Mouse (Mus musculus) bone marrow, adult 2 months (tissue): ENCODE data around the gene P2rx2. TPM values are rescaled to one million over a fixed set of nuclear protein-coding genes. Genes with fewer than 3 reads are reported as not detected.

Experiments used
- H3K27ac ChIP-seq: fragments of 200-500 bp; 2 replicates; pipeline ENCODE4 v1.5.1; 2012; ENCODE audit warnings: low read depth, mild to moderate bottlenecking, control low read depth, inconsistent platforms, low read length; ENCODE audit not compliant: control insufficient read depth, poor library complexity, insufficient read depth
- H3K4me1 ChIP-seq: fragments of 200-500 bp; 2 replicates; pipeline ENCODE4 v1.6.1; 2011; ENCODE audit warnings: low read length; ENCODE audit not compliant: control insufficient read depth, insufficient read depth
- H3K4me3 ChIP-seq: fragments of 200-500 bp; replicated peaks from 2 replicates; pipeline ENCODE3; 2011; ENCODE audit warnings: mild to moderate bottlenecking, low read depth, low read length, control low read depth; ENCODE audit not compliant: control insufficient read depth
- CTCF ChIP-seq: fragments of 200-500 bp; IDR thresholded peaks from 2 replicates; pipeline ENCODE4 v1.5.1; 2011; ENCODE audit warnings: low read length, control low read depth; ENCODE audit not compliant: control insufficient read depth, insufficient read depth
- POLR2A ChIP-seq: fragments of 200-500 bp; IDR thresholded peaks from 2 replicates; pipeline ENCODE4 v1.6.1; 2011; ENCODE audit warnings: low read depth, mild to moderate bottlenecking, control low read depth, low read length, borderline replicate concordance; ENCODE audit not compliant: control insufficient read depth
- WGBS: fragments of 180-500 bp; shearing (Covaris S2); methylation state at CpG from one replicate; pipeline ENCODE4 v1.1.7; 2018; 5-methylcytosine and 5-hydroxymethylcytosine counted together
- polyA plus RNA-seq: library from polyadenylated mRNA; stranded (reverse); fragments of >200 nt; gene quantifications from 2 replicates; pipeline ENCODE4 v1.2.4, GENCODE M21; 2011; ENCODE audit warnings: low replicate concordance; ENCODE audit not compliant: missing spikeins, insufficient read depth, insufficient read length

Gene P2rx2
- polyA plus RNA-seq: 1.0 and 1.3 TPM in 2 replicates

- H3K27ac ChIP-seq: no peak within 1 kb of the TSS
- 5% methylated on average over 43 of the region's 43 CpGs for WGBS
- no peaks in the 10 kb centered on the region; the same call in 1 of the 2 replicates for H3K4me1 ChIP-seq
- TF ChIP-seq CTCF: no peak
- TF ChIP-seq POLR2A: no peak
- no peak within 1 kb of the TSS for H3K4me3 ChIP-seq
Measured at GRCm38 (mm10) chr5:110342648-110343284, at the start of gene P2rx2. TSS of gene P2rx2 (minus strand) at chr5:110343212.

DNA sequence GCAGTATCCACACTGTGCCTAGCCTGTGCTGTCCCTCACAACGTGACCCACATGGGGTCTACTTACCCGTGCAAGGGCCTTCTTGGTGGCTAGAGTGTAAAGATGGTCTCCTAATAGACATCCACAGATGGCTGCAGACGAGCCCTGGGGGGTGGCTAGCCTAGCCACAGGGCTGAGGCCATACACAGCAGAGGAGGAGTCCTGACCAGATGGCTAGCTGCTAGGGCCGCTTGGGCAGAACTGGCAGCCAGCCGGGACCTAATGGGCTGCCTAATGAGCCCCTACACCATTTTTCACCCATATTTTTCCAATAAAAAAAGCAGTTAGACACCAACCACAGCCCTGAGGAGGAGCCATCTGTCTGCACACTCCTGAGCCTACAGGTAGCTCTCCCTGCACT is 49.7 kb upstream of the P2rx2 start:
- TF ChIP-seq POLR2A (no peak), CTCF (no peak)
- 83% methylated on average over 5 of the region's 5 CpGs for WGBS
- Histone ChIP-seq H3K4me3 (no peak overlapping the region), H3K27ac (no peak overlapping the region), H3K4me1 (no peaks in the 10 kb centered on the region)

DNA sequence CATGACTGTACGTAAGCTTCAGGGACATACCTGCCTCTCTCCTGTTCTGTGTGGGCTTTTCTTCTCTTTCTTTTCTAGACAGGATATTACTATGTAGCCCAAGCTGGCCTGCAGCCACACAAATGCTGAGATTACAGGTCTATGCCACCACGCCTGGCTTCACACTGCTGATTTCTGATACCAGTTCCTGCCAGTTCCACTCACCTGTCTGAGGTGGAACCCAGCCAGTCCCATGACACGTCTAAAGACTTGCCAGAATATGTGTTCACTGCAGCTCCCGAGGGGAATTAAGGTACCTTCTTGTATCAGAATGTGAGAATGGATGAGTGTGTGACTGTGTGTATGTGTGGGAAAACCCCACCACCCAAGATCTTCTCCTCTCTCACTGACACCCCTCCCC is 47.6 kb upstream of the P2rx2 start:
- Histone ChIP-seq H3K4me3 (no peak overlapping the region), H3K27ac (no peak overlapping the region), H3K4me1 (no peaks in the 10 kb centered on the region)
- 59% methylated on average over 4 of the region's 4 CpGs for WGBS
- no peak for TF ChIP-seq POLR2A

- no peaks in the 10 kb centered on the region for H3K4me1 ChIP-seq
Measured at GRCm38 (mm10) chr5:110387332-110387731, 44.3 kb upstream of the P2rx2 start.

DNA sequence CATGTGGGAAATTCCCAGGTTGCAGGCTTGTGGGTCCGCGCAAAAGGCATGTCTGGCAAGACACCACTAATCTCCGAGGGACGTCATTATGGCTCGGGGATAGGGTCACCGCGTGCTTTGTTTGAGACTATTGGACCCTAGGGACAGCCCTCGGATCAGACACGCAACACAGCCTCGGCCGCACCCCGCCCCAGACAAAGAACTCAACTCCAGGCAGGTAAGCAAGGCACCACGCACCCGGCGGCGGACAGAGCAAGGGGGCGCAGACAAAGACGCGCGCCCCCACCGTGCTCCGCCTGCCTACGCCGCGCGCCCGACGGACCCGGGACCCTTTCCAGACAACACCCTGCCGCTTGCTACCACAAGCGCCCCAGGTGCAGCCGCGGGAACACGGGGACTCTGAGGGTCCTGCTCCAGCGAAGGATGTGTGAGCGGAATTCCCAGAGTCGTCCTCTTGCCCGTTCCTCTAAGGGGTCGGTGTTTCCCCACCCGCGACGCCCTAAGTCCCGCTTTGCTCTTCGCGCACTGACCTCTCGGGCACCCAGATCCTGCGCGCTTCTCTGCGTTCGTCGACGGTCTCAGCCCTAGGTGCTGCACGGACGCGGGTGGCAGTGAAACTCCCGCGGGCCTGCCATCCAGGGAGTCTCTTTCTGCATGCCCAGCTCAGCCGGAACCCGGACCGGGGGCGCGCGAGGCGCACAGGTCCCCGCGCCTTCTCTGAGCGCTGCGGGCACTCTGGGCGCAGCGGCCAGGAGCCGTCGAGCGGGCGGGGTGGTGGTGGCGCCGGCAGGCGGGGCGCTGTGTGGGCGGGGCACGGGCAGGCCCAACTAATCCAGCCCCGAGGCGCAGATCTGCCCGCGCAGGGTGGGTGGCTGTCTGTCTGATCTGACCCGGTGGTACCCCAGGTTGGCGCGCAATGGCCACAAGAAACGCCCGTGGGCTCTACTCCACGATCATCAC is 43.6 kb upstream of the P2rx2 start:
- no peak for TF ChIP-seq CTCF
- no peak for TF ChIP-seq POLR2A
- peak overlapping the region; percentile 33 for H3K4me3 ChIP-seq
- H3K27ac ChIP-seq: no peak overlapping the region; the same call in 1 of the 2 replicates
- no peaks in the 10 kb centered on the region for H3K4me1 ChIP-seq
- WGBS: 7% methylated on average over 90 of the region's 90 CpGs

More at GRCm38 (mm10) chr5:110387332-110387731, 44.3 kb upstream of the P2rx2 start:
- TF ChIP-seq POLR2A (no peak), CTCF (no peak)
- Histone ChIP-seq H3K4me3 (no peak overlapping the region), H3K27ac (no peak overlapping the region)
- 49% methylated on average over 8 of the region's 8 CpGs for WGBS

DNA sequence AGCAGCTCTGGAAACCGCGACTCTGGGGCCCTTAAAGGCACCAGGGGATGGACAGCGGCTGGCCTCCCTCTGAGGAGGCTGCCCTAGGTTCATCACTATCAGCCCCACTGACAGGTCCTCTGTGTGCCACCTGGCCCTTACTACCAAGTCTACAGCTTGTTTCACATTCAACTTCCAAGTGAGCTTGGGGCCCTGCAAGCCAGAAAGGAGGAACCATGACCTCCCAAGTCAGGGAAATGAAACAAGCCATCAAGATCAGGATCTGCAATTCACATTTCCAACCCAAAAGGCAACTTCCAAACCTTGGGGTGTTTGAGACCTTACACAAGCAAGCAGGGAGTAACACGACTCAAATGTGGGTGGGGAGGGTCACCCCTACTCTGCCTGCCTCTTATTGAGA is 42.3 kb upstream of the P2rx2 start:
- Histone ChIP-seq H3K4me1 (no peaks in the 10 kb centered on the region), H3K27ac (no peak overlapping the region), H3K4me3 (no peak overlapping the region)
- TF ChIP-seq POLR2A (no peak), CTCF (no peak)
- 78% methylated on average over 4 of the region's 4 CpGs for WGBS

GRCm38 (mm10) chr5:110384491-110384890 is 41.5 kb upstream of the P2rx2 start:
- Histone ChIP-seq H3K4me1 (no peaks in the 10 kb centered on the region), H3K27ac (no peak overlapping the region), H3K4me3 (no peak overlapping the region)
- TF ChIP-seq CTCF (no peak), POLR2A (no peak)
- 89% methylated on average over 6 of the region's 6 CpGs for WGBS

GRCm38 (mm10) chr5:110379823-110380222 is 36.8 kb upstream of the P2rx2 start:
- no peak overlapping the region for H3K27ac ChIP-seq
- 84% methylated on average over 4 of the region's 4 CpGs for whole genome bisulfite sequencing
- no peak for TF ChIP-seq CTCF
- H3K4me1 ChIP-seq: no peaks in the 10 kb centered on the region
- no peak overlapping the region for H3K4me3 ChIP-seq
